Mouse (Mus musculus) embryonic facial prominence, embryonic 11.5 days (tissue): Measurements from ENCODE around the gene Fbxw20. TPM values are rescaled to one million over a fixed set of nuclear protein-coding genes. Genes with fewer than 3 reads are reported as not detected.
"Not testable (repeated sequence)": the region's sequence is repeated elsewhere in the genome, so short reads cannot be mapped to it uniquely, and the experiment has no call there.

Experiments used
- ATAC-seq: fragments of 200-750 bp; cut with Nextera tagmentation; replicated peaks from 2 replicates; pipeline ENCODE4 v1.8.0; 2017; ENCODE audit warnings: low read depth; ENCODE audit not compliant: insufficient number of reproducible peaks, low FRiP score, low TSS enrichment
- DNase-seq: peaks from one replicate; pipeline ENCODE4 v3.0.0-alpha.2; 2015; ENCODE audit warnings: low spot score
- H3K27ac ChIP-seq: fragments of 300-500 bp; sonication (generic); replicated peaks from 2 replicates; pipeline ENCODE4 v1.5.1; 2014; ENCODE audit warnings: mild to moderate bottlenecking, low read depth, low read length, control low read depth
- H3K27me3 ChIP-seq: fragments of 300-500 bp; sonication (generic); 2 replicates; pipeline ENCODE4 v1.6.1; 2014; ENCODE audit warnings: mild to moderate bottlenecking, low read length, moderate library complexity, mixed read lengths; ENCODE audit not compliant: control insufficient read depth, insufficient read depth
- H3K36me3 ChIP-seq: fragments of 300-500 bp; sonication (generic); replicated peaks from 2 replicates; pipeline ENCODE4 v1.6.1; 2014; ENCODE audit warnings: low read depth, mild to moderate bottlenecking, low read length, moderate library complexity, mixed read lengths; ENCODE audit not compliant: control insufficient read depth, insufficient read depth
- H3K4me1 ChIP-seq: fragments of 300-500 bp; sonication (generic); 2 replicates; pipeline ENCODE4 v1.6.1; 2014; ENCODE audit warnings: low read length, mixed read lengths; ENCODE audit not compliant: control insufficient read depth, insufficient read depth
- H3K4me2 ChIP-seq: fragments of 300-500 bp; sonication (generic); 2 replicates; pipeline ENCODE4 v1.6.1; 2014; ENCODE audit warnings: low read depth, mild to moderate bottlenecking, control low read depth, low read length, moderate library complexity
- H3K4me3 ChIP-seq: fragments of 300-500 bp; sonication (generic); 2 replicates; pipeline ENCODE4 v1.5.1; 2014; ENCODE audit warnings: low read depth, low read length, control low read depth
- H3K9ac ChIP-seq: fragments of 300-500 bp; sonication (generic); replicated peaks from 2 replicates; pipeline ENCODE4 v1.6.1; 2014; ENCODE audit warnings: mild to moderate bottlenecking, control low read depth, low read length
- H3K9me3 ChIP-seq: fragments of 300-500 bp; sonication (generic); replicated peaks from 2 replicates; pipeline ENCODE4 v1.6.1; 2016; ENCODE audit warnings: mild to moderate bottlenecking, low read length, inconsistent platforms, mixed read lengths; ENCODE audit not compliant: control insufficient read depth
- WGBS: fragments of 180-500 bp; shearing (Covaris S2); extraction: QIAGEN DNeasy Blood & Tissue Kit; methylation state at CpG from one replicate; pipeline ENCODE4 v1.1.7; 2014; 5-methylcytosine and 5-hydroxymethylcytosine counted together
- polyA plus RNA-seq: library from polyadenylated mRNA; unstranded; fragments of >200 nt; fragmentation: Nextera tagmentation; extraction: Ambion mirVana; gene quantifications from 2 replicates; pipeline ENCODE4 v1.2.1, GENCODE M21; 2014

Fbxw20 gene
- polyA plus RNA-seq: not detected in 2 replicates

DNA sequence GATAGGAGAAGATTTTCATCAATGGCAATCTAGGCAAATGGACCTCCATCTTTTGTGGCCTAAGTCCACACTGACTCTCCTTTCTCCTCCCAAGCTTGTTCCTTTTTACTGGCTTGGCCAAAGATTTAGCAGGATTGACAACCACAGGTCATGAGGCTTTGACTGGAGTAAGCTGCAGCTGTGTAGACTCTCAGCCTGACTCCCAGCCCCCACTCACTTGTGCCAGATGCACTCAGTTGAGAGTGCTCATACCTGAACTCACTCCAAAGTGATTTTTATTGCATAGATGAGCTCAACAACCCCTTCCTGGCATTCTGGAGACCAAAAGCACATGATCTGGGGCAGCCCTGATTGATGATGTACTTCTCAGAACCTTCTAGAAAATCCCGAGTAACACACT, at the start of gene Fbxw20:
TSS of gene Fbxw20 (minus strand) at position 101 of the 400 bp plus-strand sequence.
- 83% methylated on average over 1 of the region's 1 CpGs for WGBS
- Histone ChIP-seq H3K9ac (no peak within 1 kb of the TSS), H3K4me3 (no peak within 1 kb of the TSS), H3K4me2 (no peak within 1 kb of the TSS), H3K27me3 (no peaks in the 10 kb centered on the region), H3K9me3 (no peaks in the 10 kb centered on the region), H3K36me3 (no peaks in the 10 kb centered on the region), H3K4me1 (no peaks in the 10 kb centered on the region), H3K27ac (no peak within 1 kb of the TSS)
- no peak for DNase-seq
- no peak for ATAC-seq

GRCm38 (mm10) chr9:109263041-109263440, 28.5 kb upstream of the Fbxw20 start:
- Histone ChIP-seq H3K27ac (no peak overlapping the region), H3K27me3 (no peaks in the 10 kb centered on the region), H3K4me2 (no peak overlapping the region), H3K36me3 (no peaks in the 10 kb centered on the region), H3K4me3 (no peak overlapping the region), H3K4me1 (no peaks in the 10 kb centered on the region), H3K9me3 (no peaks in the 10 kb centered on the region), H3K9ac (no peak overlapping the region)
- no peak for DNase-seq
- 69% methylated on average over 2 of the region's 2 CpGs for WGBS
- ATAC-seq: no peak

- no peak for ATAC-seq
- no peak overlapping the region for H3K9ac ChIP-seq
- H3K36me3 ChIP-seq: no peaks in the 10 kb centered on the region
- no peak overlapping the region for H3K4me3 ChIP-seq
- H3K4me1 ChIP-seq: no peaks in the 10 kb centered on the region
- DNase-seq: no peak
- no peak overlapping the region for H3K4me2 ChIP-seq
- H3K27me3 ChIP-seq: no peaks in the 10 kb centered on the region
- 66% methylated on average over 6 of the region's 6 CpGs for WGBS
- H3K27ac ChIP-seq: no peak overlapping the region
- no peaks in the 10 kb centered on the region for H3K9me3 ChIP-seq
Measured at GRCm38 (mm10) chr9:109218449-109218848, 16.1 kb downstream of the Fbxw20 start.

- H3K4me2 ChIP-seq, DNase-seq, H3K9me3 ChIP-seq, H3K27me3 ChIP-seq, ATAC-seq, H3K4me1 ChIP-seq, H3K36me3 ChIP-seq, H3K9ac ChIP-seq, H3K4me3 ChIP-seq, H3K27ac ChIP-seq: not testable (repeated sequence)
- 90% methylated on average over 1 of the region's 1 CpGs for WGBS
Measured at GRCm38 (mm10) chr9:109201347-109201746, 33.2 kb downstream of the Fbxw20 start.

DNA sequence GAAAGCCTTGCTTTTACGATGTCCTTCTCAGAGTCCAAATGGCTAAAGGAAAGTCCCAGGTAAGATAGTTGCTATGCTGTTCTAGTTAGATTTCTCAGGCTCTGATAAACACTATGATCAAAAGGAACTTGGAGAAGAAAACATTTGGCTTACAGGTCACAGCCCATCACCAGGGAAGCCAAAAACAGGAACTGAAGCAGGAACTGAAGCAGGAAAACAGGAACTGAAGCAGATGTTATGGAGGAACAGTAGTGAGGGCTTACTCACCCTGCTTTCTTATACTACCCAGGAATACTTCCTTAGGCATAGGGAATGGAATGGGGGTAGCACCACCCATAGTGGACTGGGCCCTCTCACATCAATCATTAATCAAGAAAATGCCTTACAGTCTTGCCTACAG, 34.2 kb downstream of the Fbxw20 start:
- WGBS: 86% methylated on average over 1 of the region's 1 CpGs

DNA sequence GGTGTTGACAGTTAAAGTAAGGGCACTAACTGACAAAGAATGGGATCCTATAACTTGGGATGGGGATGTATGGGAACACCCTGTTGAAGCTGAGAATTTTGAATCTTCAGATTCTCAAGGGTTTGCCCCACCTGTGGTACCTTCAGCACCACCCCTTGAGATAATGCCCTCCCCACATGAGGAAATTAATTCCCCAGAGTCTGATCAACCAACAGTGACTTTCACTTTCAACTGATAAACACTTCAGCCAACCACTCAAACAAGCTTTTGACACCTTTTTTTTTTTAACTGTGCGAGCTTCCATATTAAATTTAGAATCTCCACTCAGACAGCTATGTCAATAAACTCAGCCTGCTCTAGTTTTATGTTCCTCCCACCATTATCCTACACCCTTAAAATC, 35.2 kb downstream of the Fbxw20 start:
- DNase-seq (no peak), ATAC-seq (no peak)
- H3K4me3 ChIP-seq: no peak overlapping the region
- no peak overlapping the region for H3K9ac ChIP-seq
- H3K9me3 ChIP-seq: no peaks in the 10 kb centered on the region
- 69% methylated on average over 1 of the region's 1 CpGs for WGBS
- H3K27ac ChIP-seq: no peak overlapping the region
- H3K36me3 ChIP-seq: no peaks in the 10 kb centered on the region
- no peaks in the 10 kb centered on the region for H3K27me3 ChIP-seq
- no peaks in the 10 kb centered on the region for H3K4me1 ChIP-seq
- no peak overlapping the region for H3K4me2 ChIP-seq

More for the DNA sequence above, 34.2 kb downstream of the Fbxw20 start:
- no peak overlapping the region for H3K27ac ChIP-seq
- H3K4me1 ChIP-seq: no peaks in the 10 kb centered on the region
- ATAC-seq (no peak), DNase-seq (no peak)
- no peaks in the 10 kb centered on the region for H3K36me3 ChIP-seq
- no peaks in the 10 kb centered on the region for H3K27me3 ChIP-seq
- H3K9me3 ChIP-seq: no peaks in the 10 kb centered on the region
- H3K9ac ChIP-seq: no peak overlapping the region
- H3K4me2 ChIP-seq: no peak overlapping the region
- H3K4me3 ChIP-seq: no peak overlapping the region

GRCm38 (mm10) chr9:109195875-109196274, 38.7 kb downstream of the Fbxw20 start, which contains the start of gene Fbxw13:
TSS of gene Fbxw13 (minus strand) at chr9:109195975.
- H3K9me3 ChIP-seq, H3K36me3 ChIP-seq, H3K4me2 ChIP-seq, H3K9ac ChIP-seq, H3K4me1 ChIP-seq, ATAC-seq, H3K4me3 ChIP-seq, DNase-seq, H3K27me3 ChIP-seq, H3K27ac ChIP-seq: not testable (repeated sequence)
- 70% methylated on average over 3 of the region's 3 CpGs for WGBS

- Histone ChIP-seq H3K4me3 (no peak overlapping the region), H3K4me2 (no peak overlapping the region), H3K4me1 (no peaks in the 10 kb centered on the region), H3K27ac (no peak overlapping the region), H3K9ac (no peak overlapping the region), H3K9me3 (no peaks in the 10 kb centered on the region), H3K27me3 (no peaks in the 10 kb centered on the region), H3K36me3 (no peaks in the 10 kb centered on the region)
- no peak for DNase-seq
- no peak for ATAC-seq
- WGBS: 82% methylated on average over 1 of the region's 1 CpGs
Measured at GRCm38 (mm10) chr9:109177208-109177607, 57.3 kb downstream of the Fbxw20 start.
